Mouse (Mus musculus): ENCODE data around the gene Lao1. TPM values are rescaled to one million over a fixed set of nuclear protein-coding genes. Genes with fewer than 3 reads are reported as not detected.

The Lao1 gene
- polyA plus RNA-seq, 1 experiment from 2014 or later = not detected

GRCm38 (mm10) chr4:119007602-119008001, 46.2 kb downstream of the Lao1 start:
- H3K27me3 ChIP-seq (replicated peaks; ENCODE audit: control insufficient read depth, insufficient read depth, low read length) = no peaks in the 10 kb centered on the region
- no peak overlapping the region for H3K4me2 ChIP-seq (ENCODE audit: low read depth, low read length)
- H3K27ac ChIP-seq (replicated peaks; ENCODE audit: low read depth, low read length) = no peak overlapping the region
- 0 out of 2 replicates have a peak, but pooled peaks cover 11% of the 10 kb centered on the region for H3K4me1 ChIP-seq (ENCODE audit: control insufficient read depth, insufficient read depth, low read length)
- no peak overlapping the region for H3K9ac ChIP-seq (ENCODE audit: low read depth, low read length)
- 83% methylated on average over 6 of the region's 6 CpGs for WGBS
- DNase-seq (ENCODE audit: low spot score) (no peak), ATAC-seq (ENCODE audit: low read depth) (no peak)
- H3K9me3 ChIP-seq (ENCODE audit: control insufficient read depth, low read length) = no peaks in the 10 kb centered on the region
- no peaks in the 10 kb centered on the region for H3K36me3 ChIP-seq (ENCODE audit: control insufficient read depth, insufficient read depth, low read length)
- H3K4me3 ChIP-seq (ENCODE audit: low read depth, low read length) = no peak overlapping the region

GRCm38 (mm10) chr4:119008476-119008875, 47.1 kb downstream of the Lao1 start:
- ATAC-seq (ENCODE audit: low read depth) (0 out of 2 replicates have a peak, but pooled peaks have one; percentile 45), DNase-seq (ENCODE audit: low spot score) (peak; percentile 39)
- no peak overlapping the region for H3K9ac ChIP-seq (ENCODE audit: low read depth, low read length)
- H3K4me2 ChIP-seq (ENCODE audit: low read depth, low read length) = no peak overlapping the region
- H3K9me3 ChIP-seq (ENCODE audit: control insufficient read depth, low read length) = no peaks in the 10 kb centered on the region
- H3K36me3 ChIP-seq (ENCODE audit: control insufficient read depth, insufficient read depth, low read length) = no peaks in the 10 kb centered on the region
- 43% methylated on average over 5 of the region's 6 CpGs for WGBS
- H3K4me1 ChIP-seq (ENCODE audit: control insufficient read depth, insufficient read depth, low read length) = 0 out of 2 replicates have a peak, but pooled peaks cover 11% of the 10 kb centered on the region
- no peak overlapping the region for H3K4me3 ChIP-seq (ENCODE audit: low read depth, low read length)
- H3K27me3 ChIP-seq (replicated peaks; ENCODE audit: control insufficient read depth, insufficient read depth, low read length) = no peaks in the 10 kb centered on the region
- no peak overlapping the region for H3K27ac ChIP-seq (replicated peaks; ENCODE audit: low read depth, low read length)

GRCm38 (mm10) chr4:119009814-119010213, 48.4 kb downstream of the Lao1 start:
- H3K27ac ChIP-seq (replicated peaks; ENCODE audit: low read depth, low read length) = no peak overlapping the region
- no peak overlapping the region for H3K4me2 ChIP-seq (ENCODE audit: low read depth, low read length)
- 69% methylated on average over 8 of the region's 8 CpGs for WGBS
- H3K4me1 ChIP-seq (ENCODE audit: control insufficient read depth, insufficient read depth, low read length) = 0 out of 2 replicates have a peak, but pooled peaks cover 11% of the 10 kb centered on the region
- H3K9ac ChIP-seq (ENCODE audit: low read depth, low read length) = no peak overlapping the region
- no peak overlapping the region for H3K4me3 ChIP-seq (ENCODE audit: low read depth, low read length)
- DNase-seq (ENCODE audit: low spot score) = no peak
- ATAC-seq (ENCODE audit: low read depth) = no peak
- no peaks in the 10 kb centered on the region for H3K9me3 ChIP-seq (ENCODE audit: control insufficient read depth, low read length)
- H3K27me3 ChIP-seq (replicated peaks; ENCODE audit: control insufficient read depth, insufficient read depth, low read length) = no peaks in the 10 kb centered on the region
- H3K36me3 ChIP-seq (ENCODE audit: control insufficient read depth, insufficient read depth, low read length) = no peaks in the 10 kb centered on the region

GRCm38 (mm10) chr4:119011050-119011680, 49.8 kb downstream of the Lao1 start:
- WGBS = 52% methylated on average over 10 of the region's 10 CpGs
- no peaks in the 10 kb centered on the region for H3K36me3 ChIP-seq (ENCODE audit: control insufficient read depth, insufficient read depth, low read length)
- H3K9ac ChIP-seq (ENCODE audit: low read depth, low read length) = no peak overlapping the region
- H3K9me3 ChIP-seq (ENCODE audit: control insufficient read depth, low read length) = no peaks in the 10 kb centered on the region
- no peak overlapping the region for H3K4me2 ChIP-seq (ENCODE audit: low read depth, low read length)
- DNase-seq (ENCODE audit: low spot score) = peak; percentile 50
- 0 out of 2 replicates have a peak, but pooled peaks cover 11% of the 10 kb centered on the region for H3K4me1 ChIP-seq (ENCODE audit: control insufficient read depth, insufficient read depth, low read length)
- H3K27me3 ChIP-seq (replicated peaks; ENCODE audit: control insufficient read depth, insufficient read depth, low read length) = no peaks in the 10 kb centered on the region
- no peak overlapping the region for H3K4me3 ChIP-seq (ENCODE audit: low read depth, low read length)
- H3K27ac ChIP-seq (replicated peaks; ENCODE audit: low read depth, low read length) = 0 out of 2 replicates have a peak overlapping the region, but pooled peaks have one; percentile 39
- ATAC-seq (ENCODE audit: low read depth) = peak; percentile 30; the same call in 1 of the 2 replicates

GRCm38 (mm10) chr4:119013031-119013430, 51.7 kb downstream of the Lao1 start:
- Histone ChIP-seq H3K9ac (ENCODE audit: low read depth, low read length) (no peak overlapping the region), H3K36me3 (ENCODE audit: control insufficient read depth, insufficient read depth, low read length) (no peaks in the 10 kb centered on the region), H3K4me3 (ENCODE audit: low read depth, low read length) (no peak overlapping the region), H3K4me1 (ENCODE audit: control insufficient read depth, insufficient read depth, low read length) (peaks cover 11% of the 10 kb centered on the region; the same call in 1 of the 2 replicates), H3K27me3 (replicated peaks; ENCODE audit: control insufficient read depth, insufficient read depth, low read length) (no peaks in the 10 kb centered on the region), H3K4me2 (ENCODE audit: low read depth, low read length) (no peak overlapping the region), H3K9me3 (ENCODE audit: control insufficient read depth, low read length) (no peaks in the 10 kb centered on the region), H3K27ac (replicated peaks; ENCODE audit: low read depth, low read length) (no peak overlapping the region)
- WGBS = 90% methylated on average over 5 of the region's 5 CpGs
- ATAC-seq (ENCODE audit: low read depth) (no peak), DNase-seq (ENCODE audit: low spot score) (no peak)

GRCm38 (mm10) chr4:119014997-119015396, 53.6 kb downstream of the Lao1 start:
- no peak overlapping the region for H3K9ac ChIP-seq (ENCODE audit: low read depth, low read length)
- H3K36me3 ChIP-seq (ENCODE audit: control insufficient read depth, insufficient read depth, low read length) = no peaks in the 10 kb centered on the region
- peaks cover 25% of the 10 kb centered on the region for H3K4me1 ChIP-seq (ENCODE audit: control insufficient read depth, insufficient read depth, low read length)
- no peak overlapping the region for H3K4me3 ChIP-seq (ENCODE audit: low read depth, low read length)
- no peak overlapping the region for H3K27ac ChIP-seq (replicated peaks; ENCODE audit: low read depth, low read length)
- peak; percentile 41; the same call in 1 of the 2 replicates for ATAC-seq (ENCODE audit: low read depth)
- no peak overlapping the region for H3K4me2 ChIP-seq (ENCODE audit: low read depth, low read length)
- peak; percentile 72 for DNase-seq (ENCODE audit: low spot score)
- H3K9me3 ChIP-seq (ENCODE audit: control insufficient read depth, low read length) = no peaks in the 10 kb centered on the region
- no peaks in the 10 kb centered on the region for H3K27me3 ChIP-seq (replicated peaks; ENCODE audit: control insufficient read depth, insufficient read depth, low read length)

- H3K4me2 ChIP-seq (ENCODE audit: low read depth, low read length) = no peak overlapping the region
- 59% methylated on average over 6 of the region's 6 CpGs for WGBS
- no peaks in the 10 kb centered on the region for H3K36me3 ChIP-seq (ENCODE audit: control insufficient read depth, insufficient read depth, low read length)
- H3K4me1 ChIP-seq (ENCODE audit: control insufficient read depth, insufficient read depth, low read length) = peaks cover 25% of the 10 kb centered on the region
- no peaks in the 10 kb centered on the region for H3K27me3 ChIP-seq (replicated peaks; ENCODE audit: control insufficient read depth, insufficient read depth, low read length)
- no peak overlapping the region for H3K27ac ChIP-seq (replicated peaks; ENCODE audit: low read depth, low read length)
- no peak overlapping the region for H3K9ac ChIP-seq (ENCODE audit: low read depth, low read length)
- H3K4me3 ChIP-seq (ENCODE audit: low read depth, low read length) = no peak overlapping the region
- no peaks in the 10 kb centered on the region for H3K9me3 ChIP-seq (ENCODE audit: control insufficient read depth, low read length)
- DNase-seq (ENCODE audit: low spot score) (no peak), ATAC-seq (ENCODE audit: low read depth) (no peak)
These were observed 54.2 kb downstream of the Lao1 start for GRCm38 (mm10) chr4:119015557-119015956.

GRCm38 (mm10) chr4:119017078-119017477, 55.7 kb downstream of the Lao1 start:
- DNase-seq (ENCODE audit: low spot score) (no peak), ATAC-seq (ENCODE audit: low read depth) (no peak)
- H3K36me3 ChIP-seq (ENCODE audit: control insufficient read depth, insufficient read depth, low read length) = no peaks in the 10 kb centered on the region
- H3K9me3 ChIP-seq (ENCODE audit: control insufficient read depth, low read length) = no peaks in the 10 kb centered on the region
- no peak overlapping the region for H3K27ac ChIP-seq (replicated peaks; ENCODE audit: low read depth, low read length)
- H3K4me3 ChIP-seq (ENCODE audit: low read depth, low read length) = no peak overlapping the region
- no peaks in the 10 kb centered on the region for H3K27me3 ChIP-seq (replicated peaks; ENCODE audit: control insufficient read depth, insufficient read depth, low read length)
- WGBS = 84% methylated on average over 5 of the region's 5 CpGs
- no peak overlapping the region for H3K4me2 ChIP-seq (ENCODE audit: low read depth, low read length)
- H3K9ac ChIP-seq (ENCODE audit: low read depth, low read length) = no peak overlapping the region
- peaks cover 25% of the 10 kb centered on the region for H3K4me1 ChIP-seq (ENCODE audit: control insufficient read depth, insufficient read depth, low read length)

Measured in embryonic facial prominence, embryonic 14.5 days (tissue).